Mouse (Mus musculus): ENCODE data around the gene Slc52a3. TPM values are rescaled to one million over a fixed set of nuclear protein-coding genes. Genes with fewer than 3 reads are reported as not detected.
"Not testable (repeated sequence)": the region's sequence is repeated elsewhere in the genome, so short reads cannot be mapped to it uniquely, and the experiment has no call there.

Slc52a3 gene
- polyA plus RNA-seq, 1 experiment from 2014 or later = 0.56 TPM

DNA sequence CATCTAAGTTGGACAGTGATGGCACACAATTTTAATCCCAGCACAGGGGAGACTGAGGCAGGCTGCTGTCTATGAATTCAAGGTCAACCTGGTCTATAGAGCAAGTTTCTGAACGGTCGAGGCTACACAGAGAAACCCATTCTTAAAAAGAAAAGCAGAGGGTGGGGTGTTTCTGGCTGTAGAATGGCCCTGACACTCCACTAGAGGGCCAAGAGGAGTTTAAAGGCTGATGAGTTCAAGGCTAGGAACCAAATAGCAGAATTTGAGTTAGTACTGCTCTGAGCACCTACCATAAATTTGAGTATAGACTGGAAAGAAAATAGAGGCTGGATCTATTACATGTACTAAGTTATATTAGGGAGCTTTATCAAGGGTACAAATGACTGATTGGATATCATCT lies 7.3 kb upstream of the Slc52a3 start:
- Histone ChIP-seq H3K4me1 (replicated peaks; ENCODE audit: control insufficient read depth, insufficient read depth, low read length) (no peaks in the 10 kb centered on the region; the same call in 1 of the 2 replicates), H3K27me3 (ENCODE audit: control insufficient read depth, insufficient read depth, low read length) (no peaks in the 10 kb centered on the region), H3K9me3 (ENCODE audit: control insufficient read depth, low read length) (no peaks in the 10 kb centered on the region), H3K9ac (ENCODE audit: low read depth, low read length) (no peak overlapping the region), H3K4me3 (ENCODE audit: low read depth, low read length) (no peak overlapping the region), H3K36me3 (ENCODE audit: control insufficient read depth, insufficient read depth, low read length) (no peaks in the 10 kb centered on the region), H3K27ac (ENCODE audit: low read depth, low read length) (no peak overlapping the region), H3K4me2 (replicated peaks; ENCODE audit: low read depth, low read length) (no peak overlapping the region)
- WGBS = 79% methylated on average over 2 of the region's 2 CpGs
- no peak for DNase-seq (ENCODE audit: low spot score)
- no peak for ATAC-seq (ENCODE audit: low FRiP score)

DNA sequence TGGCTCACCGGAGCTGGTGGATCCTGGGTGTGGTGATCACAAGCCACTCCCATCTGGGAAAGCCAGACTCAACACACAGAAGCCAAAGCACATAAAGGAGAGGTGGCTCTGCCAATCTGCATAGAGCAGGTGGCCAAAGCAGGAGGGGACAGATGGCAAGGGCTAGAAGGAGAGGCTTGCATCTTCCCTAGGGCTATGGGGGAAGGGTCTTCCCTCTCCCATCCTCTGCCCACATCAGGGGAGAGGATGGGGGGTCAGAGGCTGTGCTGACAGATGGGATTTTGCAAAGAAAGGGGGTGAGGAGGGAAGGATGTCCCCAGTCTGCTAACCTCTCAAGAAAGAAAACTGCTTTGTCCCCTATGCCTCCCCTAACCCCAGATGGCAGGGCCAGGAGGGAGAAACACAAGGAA lies 5.3 kb upstream of the Slc52a3 start:
- H3K9me3 ChIP-seq (ENCODE audit: control insufficient read depth, low read length) = no peaks in the 10 kb centered on the region
- no peak overlapping the region for H3K4me3 ChIP-seq (ENCODE audit: low read depth, low read length)
- H3K36me3 ChIP-seq (ENCODE audit: control insufficient read depth, insufficient read depth, low read length) = no peaks in the 10 kb centered on the region
- H3K9ac ChIP-seq (ENCODE audit: low read depth, low read length) = 0 out of 2 replicates have a peak overlapping the region, but pooled peaks have one; percentile 4
- ATAC-seq (ENCODE audit: low FRiP score) = peak; percentile 88
- H3K27me3 ChIP-seq (ENCODE audit: control insufficient read depth, insufficient read depth, low read length) = peaks cover 8% of the 10 kb centered on the region
- peak overlapping the region; percentile 68 for H3K27ac ChIP-seq (ENCODE audit: low read depth, low read length)
- WGBS = 42% methylated on average over 1 of the region's 1 CpGs
- H3K4me1 ChIP-seq (replicated peaks; ENCODE audit: control insufficient read depth, insufficient read depth, low read length) = no peaks in the 10 kb centered on the region; the same call in 1 of the 2 replicates
- DNase-seq (ENCODE audit: low spot score) = peak; percentile 60
- H3K4me2 ChIP-seq (replicated peaks; ENCODE audit: low read depth, low read length) = no peak overlapping the region

DNA sequence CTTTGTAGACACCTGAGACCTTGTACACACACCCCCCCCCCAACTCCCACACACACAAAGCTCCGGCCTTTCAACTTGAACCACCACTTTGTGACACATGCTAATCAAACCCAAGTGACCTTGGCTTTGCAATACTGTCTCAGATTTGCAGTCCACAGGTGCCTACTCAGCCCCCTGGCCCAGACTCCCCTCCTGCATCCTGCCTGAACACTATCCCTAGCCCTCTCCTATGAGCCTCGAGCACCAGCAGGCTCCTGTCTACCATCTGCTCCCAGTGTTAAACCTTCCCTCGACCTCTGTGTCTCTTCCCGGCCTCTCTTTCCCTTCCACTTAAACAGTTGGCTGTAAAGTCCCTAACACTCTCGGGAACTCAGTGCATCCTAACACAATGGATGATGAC lies 4.9 kb upstream of the Slc52a3 start:
- H3K4me3 ChIP-seq (ENCODE audit: low read depth, low read length) = no peak overlapping the region
- H3K36me3 ChIP-seq (ENCODE audit: control insufficient read depth, insufficient read depth, low read length) = no peaks in the 10 kb centered on the region
- 35% methylated on average over 5 of the region's 5 CpGs for WGBS
- DNase-seq (ENCODE audit: low spot score) (no peak), ATAC-seq (ENCODE audit: low FRiP score) (peak; percentile 67)
- H3K9ac ChIP-seq (ENCODE audit: low read depth, low read length) = no peak overlapping the region
- peak overlapping the region; percentile 68 for H3K27ac ChIP-seq (ENCODE audit: low read depth, low read length)
- no peak overlapping the region for H3K4me2 ChIP-seq (replicated peaks; ENCODE audit: low read depth, low read length)
- H3K27me3 ChIP-seq (ENCODE audit: control insufficient read depth, insufficient read depth, low read length) = peaks cover 12% of the 10 kb centered on the region
- H3K4me1 ChIP-seq (replicated peaks; ENCODE audit: control insufficient read depth, insufficient read depth, low read length) = no peaks in the 10 kb centered on the region; the same call in 1 of the 2 replicates
- H3K9me3 ChIP-seq (ENCODE audit: control insufficient read depth, low read length) = no peaks in the 10 kb centered on the region

DNA sequence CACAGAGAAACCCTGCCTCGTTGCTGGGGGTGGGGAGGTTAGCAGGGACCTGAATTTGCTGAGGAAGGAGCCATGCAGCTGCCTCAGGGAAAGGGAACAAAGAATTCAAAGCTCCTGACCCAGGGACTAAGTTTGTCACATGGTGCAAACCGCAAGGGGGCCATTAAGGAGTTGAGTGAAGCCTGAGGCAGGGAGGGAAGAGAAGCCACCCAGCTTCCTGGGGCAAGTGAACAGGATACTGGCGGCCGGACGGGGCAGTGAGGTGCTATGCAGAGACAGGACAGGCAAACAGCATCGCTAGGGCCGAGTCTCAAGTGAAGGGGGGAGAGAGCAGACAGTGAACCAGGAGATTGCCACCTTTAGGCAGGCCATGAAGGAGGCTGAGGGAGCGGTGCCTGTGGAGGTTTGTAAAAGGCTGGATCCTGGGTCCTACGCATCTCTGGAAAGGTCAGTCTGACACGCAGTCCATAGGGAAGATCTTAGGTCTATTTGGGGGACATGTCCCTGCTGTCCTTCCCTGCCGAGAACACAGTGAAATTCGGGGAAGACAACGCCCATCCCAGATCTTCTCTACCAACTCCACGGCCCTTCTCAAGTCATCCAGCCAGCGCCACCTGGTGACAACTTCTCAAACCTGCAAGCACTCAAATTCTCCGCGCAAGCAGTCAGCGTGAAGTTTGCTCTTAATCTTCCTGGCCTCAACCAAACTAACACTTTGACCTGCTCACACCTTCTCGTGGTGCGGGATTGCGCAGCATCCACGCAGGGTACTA lies 1.8 kb upstream of the Slc52a3 start:
- Histone ChIP-seq H3K9me3 (ENCODE audit: control insufficient read depth, low read length) (no peaks in the 10 kb centered on the region), H3K27ac (ENCODE audit: low read depth, low read length) (no peak overlapping the region), H3K36me3 (ENCODE audit: control insufficient read depth, insufficient read depth, low read length) (no peaks in the 10 kb centered on the region), H3K27me3 (ENCODE audit: control insufficient read depth, insufficient read depth, low read length) (peaks cover 22% of the 10 kb centered on the region), H3K9ac (ENCODE audit: low read depth, low read length) (peak overlapping the region; percentile 27; the same call in 1 of the 2 replicates), H3K4me1 (replicated peaks; ENCODE audit: control insufficient read depth, insufficient read depth, low read length) (no peaks in the 10 kb centered on the region; the same call in 1 of the 2 replicates), H3K4me3 (ENCODE audit: low read depth, low read length) (0 out of 2 replicates have a peak overlapping the region, but pooled peaks have one; percentile 10), H3K4me2 (replicated peaks; ENCODE audit: low read depth, low read length) (peak overlapping the region; percentile 25)
- WGBS = 5% methylated on average over 22 of the region's 22 CpGs
- ATAC-seq (ENCODE audit: low FRiP score) = peak; percentile 7; the same call in 1 of the 2 replicates
- peak; percentile 90 for DNase-seq (ENCODE audit: low spot score)

DNA sequence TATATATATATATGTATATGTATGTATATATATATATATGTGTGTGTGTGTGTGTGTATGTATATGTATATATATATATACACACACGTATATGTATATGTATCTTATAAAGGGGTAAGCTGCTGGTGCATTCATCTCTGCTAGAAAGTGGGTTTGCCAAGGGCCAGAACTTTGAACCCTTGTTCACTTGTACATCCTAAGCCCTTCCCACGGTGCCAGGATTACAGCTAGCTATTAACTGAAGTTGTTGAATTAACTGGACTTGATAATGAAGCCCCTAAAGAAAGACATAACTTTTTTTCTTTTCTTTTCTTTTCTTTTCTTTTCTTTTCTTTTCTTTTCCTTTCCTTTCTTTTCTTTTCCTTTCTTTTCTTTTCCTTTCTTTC lies 872 bp downstream of the Slc52a3 start:
- H3K4me1 ChIP-seq (replicated peaks; ENCODE audit: control insufficient read depth, insufficient read depth, low read length) = not testable (repeated sequence)
- H3K27me3 ChIP-seq (ENCODE audit: control insufficient read depth, insufficient read depth, low read length) = peaks cover 26% of the 10 kb centered on the region

DNA sequence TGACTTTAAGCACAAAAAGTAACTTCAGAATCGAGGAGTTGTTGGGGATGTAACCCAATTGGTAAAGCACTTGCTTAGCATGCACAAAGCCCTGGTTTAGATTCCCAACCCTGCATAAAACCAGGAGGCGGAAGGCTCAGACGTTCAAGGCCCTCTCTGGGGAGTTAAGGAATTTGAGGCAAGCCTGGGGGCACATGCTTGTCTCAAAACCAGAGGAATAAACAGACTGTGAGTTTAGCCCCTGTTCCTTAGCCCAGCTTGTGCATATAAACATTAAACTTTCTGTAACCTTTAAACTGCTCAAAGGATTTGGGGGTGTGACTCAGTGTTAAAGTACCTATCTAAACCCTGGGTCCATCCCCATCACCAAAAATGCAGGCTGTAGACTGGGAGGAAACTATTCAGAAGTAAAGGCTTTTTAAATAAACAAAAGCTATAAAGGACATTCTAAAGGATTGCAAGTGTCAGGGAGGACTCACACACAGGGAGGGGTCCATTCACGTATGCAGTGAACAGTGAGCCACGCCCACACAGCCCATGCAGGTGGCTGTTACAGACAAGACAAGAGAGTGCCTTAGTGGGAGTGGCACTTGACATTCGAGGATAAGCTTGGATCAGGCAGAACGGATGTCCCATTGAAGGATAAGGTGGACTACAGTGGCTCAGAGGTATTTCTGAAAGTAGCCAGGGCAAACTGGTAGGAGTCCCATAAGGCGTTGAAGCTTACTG lies 1.6 kb downstream of the Slc52a3 start:
- Histone ChIP-seq H3K9ac (ENCODE audit: low read depth, low read length) (no peak overlapping the region), H3K4me1 (replicated peaks; ENCODE audit: control insufficient read depth, insufficient read depth, low read length) (no peaks in the 10 kb centered on the region), H3K4me3 (ENCODE audit: low read depth, low read length) (no peak overlapping the region), H3K27me3 (ENCODE audit: control insufficient read depth, insufficient read depth, low read length) (peaks cover 26% of the 10 kb centered on the region), H3K4me2 (replicated peaks; ENCODE audit: low read depth, low read length) (no peak overlapping the region), H3K36me3 (ENCODE audit: control insufficient read depth, insufficient read depth, low read length) (no peaks in the 10 kb centered on the region), H3K9me3 (ENCODE audit: control insufficient read depth, low read length) (no peaks in the 10 kb centered on the region), H3K27ac (ENCODE audit: low read depth, low read length) (no peak overlapping the region)
- 52% methylated on average over 8 of the region's 8 CpGs for WGBS
- ATAC-seq (ENCODE audit: low FRiP score) = no peak
- no peak for DNase-seq (ENCODE audit: low spot score)

More for the DNA sequence above, 872 bp downstream of the Slc52a3 start:
- 62% methylated on average over 2 of the region's 2 CpGs for WGBS
- not testable (repeated sequence) for DNase-seq (ENCODE audit: low spot score); H3K4me3 ChIP-seq (ENCODE audit: low read depth, low read length); H3K27ac ChIP-seq (ENCODE audit: low read depth, low read length); H3K4me2 ChIP-seq (replicated peaks; ENCODE audit: low read depth, low read length); ATAC-seq (ENCODE audit: low FRiP score); H3K9ac ChIP-seq (ENCODE audit: low read depth, low read length); H3K36me3 ChIP-seq (ENCODE audit: control insufficient read depth, insufficient read depth, low read length); H3K9me3 ChIP-seq (ENCODE audit: control insufficient read depth, low read length)

DNA sequence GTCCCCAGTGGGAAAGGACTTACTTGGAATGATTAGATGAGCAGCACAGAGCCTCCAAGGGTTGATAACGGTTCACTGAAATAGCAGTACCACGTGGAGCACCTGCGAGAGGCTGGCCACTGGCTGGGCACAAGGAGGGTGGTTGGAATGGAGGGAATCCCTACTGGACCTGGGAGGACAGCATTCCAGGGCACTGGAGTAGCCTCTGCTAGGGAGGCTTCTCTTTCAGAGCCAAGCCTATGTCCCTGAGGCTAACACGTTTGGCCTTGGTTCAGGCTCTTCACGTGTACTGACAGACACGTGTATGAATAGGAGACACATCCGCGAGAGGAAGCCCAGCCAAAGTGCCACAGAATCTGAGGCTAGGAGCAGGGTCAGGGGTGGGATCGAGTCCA lies 2.2 kb downstream of the Slc52a3 start:
- Histone ChIP-seq H3K4me2 (replicated peaks; ENCODE audit: low read depth, low read length) (no peak overlapping the region), H3K9me3 (ENCODE audit: control insufficient read depth, low read length) (no peaks in the 10 kb centered on the region), H3K9ac (ENCODE audit: low read depth, low read length) (no peak overlapping the region), H3K36me3 (ENCODE audit: control insufficient read depth, insufficient read depth, low read length) (no peaks in the 10 kb centered on the region), H3K27me3 (ENCODE audit: control insufficient read depth, insufficient read depth, low read length) (peaks cover 26% of the 10 kb centered on the region), H3K27ac (ENCODE audit: low read depth, low read length) (no peak overlapping the region), H3K4me3 (ENCODE audit: low read depth, low read length) (no peak overlapping the region), H3K4me1 (replicated peaks; ENCODE audit: control insufficient read depth, insufficient read depth, low read length) (no peaks in the 10 kb centered on the region)
- no peak for DNase-seq (ENCODE audit: low spot score)
- 70% methylated on average over 9 of the region's 9 CpGs for WGBS
- no peak for ATAC-seq (ENCODE audit: low FRiP score)

DNA sequence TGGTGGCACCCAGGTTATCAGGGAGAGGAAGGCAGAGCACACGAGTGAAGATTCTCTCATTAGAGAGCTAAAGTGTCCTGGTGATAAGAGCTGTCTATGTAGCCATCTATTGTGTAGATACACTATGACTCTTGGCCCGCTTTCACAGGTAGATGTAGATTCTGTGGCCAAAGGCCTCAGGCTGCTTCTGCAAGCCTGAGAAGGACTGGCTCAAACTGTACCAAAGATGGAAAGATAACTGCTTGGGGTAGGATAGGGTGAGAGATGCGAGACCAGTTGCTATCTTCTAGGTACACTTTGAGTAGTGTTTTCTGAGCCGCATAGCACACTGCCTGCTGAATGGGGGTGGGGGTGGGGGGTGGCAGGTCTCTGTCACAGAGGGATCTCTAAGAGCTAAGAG lies 2.6 kb downstream of the Slc52a3 start:
- H3K36me3 ChIP-seq (ENCODE audit: control insufficient read depth, insufficient read depth, low read length) = no peaks in the 10 kb centered on the region
- no peak overlapping the region for H3K4me2 ChIP-seq (replicated peaks; ENCODE audit: low read depth, low read length)
- 72% methylated on average over 4 of the region's 4 CpGs for WGBS
- ATAC-seq (ENCODE audit: low FRiP score) (no peak), DNase-seq (ENCODE audit: low spot score) (no peak)
- no peaks in the 10 kb centered on the region for H3K4me1 ChIP-seq (replicated peaks; ENCODE audit: control insufficient read depth, insufficient read depth, low read length)
- H3K27me3 ChIP-seq (ENCODE audit: control insufficient read depth, insufficient read depth, low read length) = peaks cover 26% of the 10 kb centered on the region
- no peak overlapping the region for H3K9ac ChIP-seq (ENCODE audit: low read depth, low read length)
- no peaks in the 10 kb centered on the region for H3K9me3 ChIP-seq (ENCODE audit: control insufficient read depth, low read length)
- H3K27ac ChIP-seq (ENCODE audit: low read depth, low read length) = no peak overlapping the region
- H3K4me3 ChIP-seq (ENCODE audit: low read depth, low read length) = no peak overlapping the region

Data from hindbrain, embryonic 11.5 days (tissue).